Mouse (Mus musculus) left cerebral cortex, postnatal 10 days (tissue): ENCODE measurements around the gene Scd2. TPM values are rescaled to one million over a fixed set of nuclear protein-coding genes. Genes with fewer than 3 reads are reported as not detected.

ENCODE experiments used
- DNase-seq, 2 experiments: peaks; one replicate each; pipeline ENCODE4 v3.0.0; 2021 to 2022; ENCODE audit warnings: low spot score in 2 of 2, mixed read lengths in 1 of 2; ENCODE audit errors: extremely low spot score in 1 of 2
- intact Hi-C: fragments of 180-260 bp; cut with DNase I; formaldehyde crosslinking; loops from one replicate; pipeline ENCODE4 v1.15.1; 2025
- total RNA-seq, 2 experiments: library from RNA; stranded (reverse); gene quantifications; 2 replicates each; pipeline ENCODE4 v1.2.3; 2021

The Scd2 gene
- total RNA-seq, 2 experiments from 2014 or later, result 603 to 619 TPM

DNA sequence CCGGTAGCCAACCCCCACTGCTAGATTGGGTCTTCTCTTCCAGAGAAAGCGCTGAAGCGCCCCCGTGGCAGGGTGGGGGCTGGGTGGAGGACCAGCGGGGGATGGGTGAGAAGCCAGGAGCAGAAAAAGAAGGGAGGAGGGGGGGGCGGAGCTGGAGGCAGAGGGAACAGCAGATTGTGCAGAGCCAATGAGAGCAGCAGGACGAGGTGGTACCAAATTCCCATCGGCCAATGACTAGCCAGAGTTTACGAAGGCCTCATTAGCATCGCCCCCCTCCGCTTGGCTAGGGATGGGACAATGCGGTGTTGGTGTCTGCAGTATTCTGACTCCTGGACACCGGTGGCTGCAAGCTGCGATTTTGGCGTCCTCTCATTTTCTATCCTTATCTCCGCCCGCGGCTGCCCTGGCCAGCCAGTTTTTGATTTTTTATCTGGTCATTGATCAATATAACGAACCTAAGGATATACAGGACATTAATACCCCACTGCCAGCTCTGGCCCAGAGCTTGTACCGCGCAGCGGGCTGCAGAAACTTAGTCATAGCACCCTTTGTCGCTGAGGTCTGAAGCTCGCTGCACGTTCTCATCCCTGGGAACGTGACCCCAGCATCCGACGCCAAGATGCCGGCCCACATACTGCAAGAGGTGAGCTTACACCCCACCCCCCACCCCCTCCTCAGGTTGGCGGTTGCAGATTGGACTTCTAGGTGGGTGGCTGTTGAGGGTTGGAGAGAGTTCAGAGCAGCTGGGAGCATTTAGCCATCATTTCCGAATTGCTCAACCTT lies 486 bp downstream of the Scd2 start:
- DNase-seq, result peak; percentile 94 to 96
- intact Hi-C loops, result loop anchor here (1.0 to 2.0 kb wide), 2 partner anchors 27 to 46 kb away; no protein-coding TSS in a partner anchor

- peak; percentile 86 to 92 for DNase-seq
- intact Hi-C loops, result loop anchor here (1.0 to 2.0 kb wide), 2 partner anchors 28 to 46 kb away; no protein-coding TSS in a partner anchor
These were observed 1.1 kb downstream of the Scd2 start for GRCm38 (mm10) chr19:44294588-44295041.

DNA sequence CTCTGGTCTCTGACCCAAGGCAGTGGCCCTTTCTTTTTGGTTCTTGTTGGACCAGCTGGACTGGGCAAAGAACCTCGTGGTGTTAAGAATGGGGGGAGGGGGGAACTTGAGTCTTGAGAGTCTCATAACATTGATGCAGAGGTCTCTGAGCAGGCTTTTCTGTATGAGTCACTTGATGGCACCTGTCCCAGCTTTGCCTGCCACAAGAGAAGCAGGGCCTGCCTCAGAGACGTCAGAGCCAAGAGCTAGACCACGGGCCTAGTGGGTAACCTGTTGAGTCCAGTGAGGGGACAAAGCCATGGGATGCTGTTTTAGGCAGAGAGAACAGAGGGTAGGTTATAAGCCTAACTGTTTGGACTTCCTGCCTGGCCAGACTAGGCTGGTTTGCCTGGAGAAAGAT lies 1.8 kb downstream of the Scd2 start:
- peak in 1 of 2 experiments; percentile 49 for DNase-seq
- intact Hi-C loops, result loop anchor here (2.0 kb wide), 1 partner anchor 28 kb away; no protein-coding TSS in a partner anchor

GRCm38 (mm10) chr19:44295741-44296140 lies 2.3 kb downstream of the Scd2 start:
- peak; percentile 84 to 87 for DNase-seq
- intact Hi-C loops, result loop anchor here (2.0 kb wide), 1 partner anchor 29 kb away; no protein-coding TSS in a partner anchor

- intact Hi-C loops, result no loop called here
- no peak for DNase-seq
These were observed 2.7 kb downstream of the Scd2 start for GRCm38 (mm10) chr19:44296186-44296585.

DNA sequence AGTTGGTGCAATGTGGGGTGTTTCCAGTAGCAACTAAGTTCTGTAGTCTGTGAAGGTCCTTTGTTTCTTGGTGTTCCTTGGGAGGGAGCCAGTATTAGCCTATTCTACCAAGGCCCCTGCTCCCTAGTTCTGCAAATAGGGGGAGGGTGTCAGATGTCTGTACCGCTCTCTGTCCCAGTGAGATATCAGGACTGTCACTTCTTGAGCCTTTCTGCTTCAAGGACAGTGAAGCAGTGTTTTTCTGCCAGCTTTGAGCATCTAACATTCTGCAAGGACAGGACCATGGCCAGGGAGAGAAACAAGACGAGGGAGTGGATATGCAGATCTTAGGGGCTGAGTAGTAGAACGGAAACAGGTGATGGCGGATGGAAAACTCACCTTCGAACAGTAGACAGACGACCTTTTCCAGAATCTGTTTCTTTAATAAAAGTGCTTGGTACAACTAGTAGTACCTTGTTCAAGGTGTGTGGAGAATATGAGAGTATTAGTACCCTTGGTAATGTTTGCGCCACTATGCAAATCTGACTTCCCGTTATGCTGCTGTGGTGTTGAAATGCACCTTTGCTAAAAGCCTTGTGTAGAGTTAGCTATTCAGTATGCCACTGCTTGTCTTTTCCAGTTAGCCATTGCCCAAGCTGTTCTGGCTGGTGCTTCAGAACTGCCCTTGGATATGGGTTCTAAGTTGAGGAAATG lies 3.7 kb downstream of the Scd2 start:
- DNase-seq, result peak in 1 of 2 experiments; percentile 36
- intact Hi-C loops, result no loop called here

DNA sequence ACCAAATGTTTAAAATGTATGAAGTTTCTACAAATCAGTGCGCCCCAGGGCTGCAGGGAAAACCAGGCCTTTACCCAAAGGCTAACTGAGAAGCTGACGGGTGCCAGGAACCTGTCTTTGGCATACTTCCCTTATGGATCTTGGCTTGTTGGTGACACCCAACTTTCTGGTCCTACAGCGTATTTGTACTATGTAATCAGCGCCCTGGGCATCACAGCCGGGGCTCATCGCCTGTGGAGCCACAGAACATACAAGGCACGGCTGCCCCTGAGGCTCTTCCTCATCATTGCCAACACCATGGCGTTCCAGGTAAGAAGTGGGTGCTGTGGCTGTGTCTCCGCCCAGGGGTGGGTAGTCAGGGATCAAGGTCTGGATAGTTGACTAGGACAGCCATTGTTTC lies 4.4 kb downstream of the Scd2 start:
- intact Hi-C loops, result no loop called here
- DNase-seq, result peak in 1 of 2 experiments; percentile 20

DNA sequence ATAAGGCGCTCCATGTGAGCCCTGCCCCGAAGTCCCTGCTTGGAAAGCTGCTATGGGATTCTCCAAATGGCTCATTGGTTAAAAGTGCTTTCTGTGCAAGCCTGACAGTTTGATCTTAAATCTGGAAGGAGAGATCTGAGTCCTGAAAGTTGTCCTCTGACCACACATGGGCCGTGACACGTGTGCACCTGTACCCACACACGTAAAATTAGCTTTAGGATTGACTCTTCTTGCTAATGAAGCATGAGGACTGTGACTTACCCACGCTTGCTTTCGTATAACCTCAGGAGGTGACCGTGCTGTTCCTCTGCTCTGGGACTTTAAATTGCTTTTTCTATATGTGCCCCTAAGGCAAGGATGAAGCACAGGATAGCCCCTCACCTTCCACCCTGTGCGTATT lies 5.6 kb downstream of the Scd2 start:
- no peak for DNase-seq
- intact Hi-C loops, result no loop called here

DNA sequence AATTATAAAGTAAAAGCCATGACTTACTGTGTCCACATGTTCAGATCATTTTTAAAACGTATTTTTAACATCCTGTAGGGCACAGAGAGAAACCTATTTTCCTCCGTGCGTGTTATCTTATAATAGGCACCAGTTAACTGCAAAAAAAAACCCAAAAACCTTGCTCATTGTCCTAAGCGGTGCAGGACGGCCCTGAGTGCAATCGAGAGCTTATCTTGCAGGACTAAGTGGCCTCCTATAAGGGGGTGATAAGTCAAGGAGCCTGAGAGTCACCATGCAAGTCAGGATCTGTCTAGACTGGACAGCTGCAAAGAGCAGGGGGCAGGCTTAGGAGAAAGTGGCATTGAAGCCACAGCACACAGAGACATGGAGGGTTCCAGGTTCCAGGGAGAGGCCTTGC lies 6.4 kb downstream of the Scd2 start:
- no peak for DNase-seq
- intact Hi-C loops, result loop anchor here (5.0 kb wide), 1 partner anchor 62 kb away; no protein-coding TSS in a partner anchor

DNA sequence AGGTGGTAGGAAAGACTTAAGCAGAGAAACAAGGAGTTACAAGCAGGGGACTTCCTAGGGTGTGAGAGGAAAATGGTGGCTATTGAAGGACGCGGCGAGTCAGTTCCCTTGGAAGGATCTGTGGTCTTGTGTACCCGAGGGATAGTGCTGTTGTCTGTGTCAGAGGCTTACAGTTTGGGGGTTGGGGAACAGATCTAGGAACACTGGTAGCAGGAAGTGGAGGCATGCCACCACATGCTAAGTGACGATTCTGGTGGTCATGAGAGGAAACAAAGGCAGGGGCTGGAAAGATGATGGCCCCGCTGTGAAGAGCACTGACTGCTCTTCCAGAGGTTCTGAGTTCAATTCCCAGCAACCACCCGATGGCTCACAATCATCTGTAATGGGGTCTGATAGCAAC lies 7.0 kb downstream of the Scd2 start:
- no peak for DNase-seq
- intact Hi-C loops, result loop anchor here (5.0 kb wide), 1 partner anchor 62 kb away; no protein-coding TSS in a partner anchor

- intact Hi-C loops, result loop anchor here (5.0 kb wide), 1 partner anchor 61 kb away; no protein-coding TSS in a partner anchor
- peak in 1 of 2 experiments; percentile 62 for DNase-seq
These were observed 7.7 kb downstream of the Scd2 start for GRCm38 (mm10) chr19:44301176-44301575.

GRCm38 (mm10) chr19:44301671-44302305 lies 8.3 kb downstream of the Scd2 start:
- intact Hi-C loops, result loop anchor here (5.0 kb wide), 1 partner anchor 61 kb away; no protein-coding TSS in a partner anchor
- no peak for DNase-seq

GRCm38 (mm10) chr19:44302901-44303300 lies 9.4 kb downstream of the Scd2 start:
- DNase-seq, result peak; percentile 28 to 45
- intact Hi-C loops, result loop anchor here (5.0 kb wide), 1 partner anchor 59 kb away; no protein-coding TSS in a partner anchor

DNA sequence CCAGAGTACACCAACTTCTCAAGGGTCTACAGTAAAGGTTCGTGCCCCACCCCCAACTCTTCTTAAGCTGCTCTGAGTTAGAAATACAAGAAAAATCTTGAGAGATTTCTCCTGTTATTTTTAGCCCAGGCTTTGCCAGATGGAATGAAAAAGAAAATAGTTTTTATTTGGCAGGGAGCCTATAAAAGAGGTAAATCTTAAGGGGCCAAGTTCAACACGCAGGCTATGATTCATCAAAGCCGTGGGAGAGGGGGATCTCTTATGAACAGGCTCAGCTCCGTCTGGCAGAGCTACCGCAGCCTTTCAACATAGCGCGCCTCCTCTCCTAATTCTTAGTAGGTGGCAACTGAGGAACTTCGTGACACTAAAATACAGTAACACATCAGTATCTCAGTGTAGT lies 10.0 kb downstream of the Scd2 start:
- intact Hi-C loops, result loop anchor here (5.0 kb wide), 1 partner anchor 59 kb away; no protein-coding TSS in a partner anchor
- DNase-seq, result peak in 1 of 2 experiments; percentile 32

DNA sequence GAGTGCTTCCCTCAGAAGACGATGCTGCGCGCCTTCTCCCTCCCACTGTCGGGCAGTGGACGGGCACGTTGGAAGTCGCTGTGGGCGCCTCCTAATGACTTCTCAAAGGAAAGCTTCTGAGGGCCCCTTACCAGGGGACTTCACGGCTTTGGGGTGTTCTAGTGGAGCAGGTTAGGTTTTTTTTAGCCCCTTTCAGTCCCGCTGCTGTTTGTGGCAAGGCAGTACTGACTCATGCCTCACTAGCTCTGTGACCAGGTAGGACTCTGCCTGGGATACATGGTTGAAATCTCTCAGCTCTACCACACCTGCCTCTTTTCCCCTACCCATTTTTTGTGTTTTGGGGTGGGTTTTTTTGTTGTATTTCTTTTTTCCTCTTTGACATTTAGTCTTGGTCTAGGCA lies 10.9 kb downstream of the Scd2 start:
- no peak for DNase-seq
- intact Hi-C loops, result loop anchor here (5.0 kb wide), 1 partner anchor 58 kb away; no protein-coding TSS in a partner anchor

- DNase-seq, result no peak
- intact Hi-C loops, result loop anchor here (5.0 kb wide), 1 partner anchor 57 kb away; no protein-coding TSS in a partner anchor
These were observed 11.5 kb downstream of the Scd2 start for GRCm38 (mm10) chr19:44304851-44305510.

- DNase-seq, result no peak
- intact Hi-C loops, result no loop called here
These were observed 12.2 kb downstream of the Scd2 start for GRCm38 (mm10) chr19:44305701-44306100.

DNA sequence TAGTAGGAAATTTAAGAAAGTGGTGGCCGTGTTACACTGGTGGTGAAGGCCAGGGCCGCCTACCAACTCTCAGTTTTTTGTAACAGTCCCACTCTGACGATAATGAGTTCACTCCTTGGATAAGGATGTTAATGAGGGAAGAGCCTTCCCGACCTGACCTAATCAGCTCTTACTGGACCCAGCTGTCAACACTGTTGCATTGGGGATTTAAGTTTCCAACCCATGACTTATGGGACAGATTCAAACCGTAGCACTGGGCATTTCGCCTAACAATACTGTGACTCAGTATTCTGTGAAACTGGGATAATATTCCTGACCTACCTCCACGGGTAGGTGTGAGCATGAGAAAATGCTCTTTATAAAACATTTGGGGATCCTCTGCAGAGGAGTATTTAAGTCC lies 12.7 kb downstream of the Scd2 start:
- no peak for DNase-seq
- intact Hi-C loops, result no loop called here
